Mouse (Mus musculus): ENCODE measurements at regions not wholly inside any gene's neighbourhood (a gene's known extent, or its start where the extent isn't known, plus 50 kb on each side); places are given as distances from the start of the nearest gene placed in this dataset.

GRCm38 (mm10) chr16:29147766-29148165, 61.7 kb upstream of the Hrasls start:
- DNase-seq = no peak

DNA sequence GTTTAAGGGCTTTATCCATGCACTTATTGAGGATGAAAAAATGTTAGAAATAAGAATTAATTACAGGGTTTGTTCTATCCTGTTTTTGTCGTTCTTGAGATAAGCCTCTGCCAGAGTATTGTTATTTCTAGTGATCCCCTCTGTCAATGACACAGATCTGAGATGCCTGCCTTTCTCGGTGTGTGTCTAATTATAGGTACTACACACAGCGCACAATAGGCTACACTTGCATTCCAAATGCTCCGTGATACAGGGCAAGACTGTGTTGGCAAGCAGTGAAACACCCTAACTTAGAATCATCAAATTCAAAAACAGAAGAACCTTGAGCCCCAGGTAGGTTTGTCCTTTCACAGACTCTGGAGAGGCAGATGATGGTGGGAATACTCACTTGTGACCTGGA, 90.3 kb upstream of the Hrasls start:
- DNase-seq = no peak

GRCm38 (mm10) chr16:29096791-29097190, 112.7 kb upstream of the Hrasls start:
- DNase-seq = no peak

- DNase-seq = no peak
These were observed 136.5 kb upstream of the Mb21d2 start for GRCm38 (mm10) chr16:29065961-29066360.

- no peak for DNase-seq
These were observed 135.8 kb upstream of the Mb21d2 start for GRCm38 (mm10) chr16:29065097-29065785.

DNA sequence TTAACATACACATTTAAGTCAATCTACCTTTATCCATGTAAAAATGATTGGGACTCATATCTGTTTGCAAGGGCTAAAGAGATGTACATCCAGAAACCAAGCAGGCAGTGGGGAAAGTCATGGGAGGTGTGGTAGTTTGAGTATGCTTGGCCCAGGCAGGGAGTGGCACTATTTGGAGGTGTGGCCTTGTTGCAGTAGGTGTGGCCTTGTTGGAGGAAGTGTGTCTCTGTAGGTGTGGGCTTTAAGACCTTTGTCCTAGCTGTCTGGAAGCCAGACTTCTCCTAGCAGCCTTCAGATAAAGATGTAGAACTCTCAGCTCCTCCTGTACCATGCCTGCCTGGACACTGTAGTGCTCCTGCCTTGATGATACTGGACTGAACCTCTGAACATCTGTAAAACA, 133.9 kb upstream of the Mb21d2 start:
- DNase-seq = no peak

GRCm38 (mm10) chr16:29057076-29057475, 127.6 kb upstream of the Mb21d2 start:
- DNase-seq = no peak

DNA sequence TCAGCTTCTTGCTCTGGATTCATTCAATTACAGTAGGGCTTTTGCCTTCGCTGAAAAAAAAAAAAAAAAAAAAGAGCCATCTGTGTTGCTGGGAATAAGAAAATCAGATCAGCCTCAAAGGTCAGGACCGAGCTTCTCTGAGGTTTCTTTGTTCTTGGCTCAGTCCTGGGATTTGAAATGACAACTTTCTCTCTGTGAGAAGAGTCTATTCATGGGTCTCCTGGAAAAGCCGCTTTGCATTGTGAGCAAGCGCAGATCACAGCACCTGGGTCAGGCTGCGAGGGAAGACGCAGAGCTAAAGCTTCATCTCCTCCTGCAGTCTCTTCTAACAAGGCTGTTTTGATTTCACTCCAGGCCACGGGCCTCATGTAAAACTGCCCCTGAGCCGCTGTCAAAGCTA, 125.0 kb upstream of the Mb21d2 start:
- no peak for DNase-seq

- no peak for DNase-seq
These were observed 117.0 kb upstream of the Mb21d2 start for GRCm38 (mm10) chr16:29046453-29046993.

- no peak for DNase-seq
These were observed 106.0 kb upstream of the Mb21d2 start for GRCm38 (mm10) chr16:29035523-29035922.

- DNase-seq = no peak
These were observed 104.8 kb upstream of the Mb21d2 start for GRCm38 (mm10) chr16:29034053-29034794.

GRCm38 (mm10) chr16:29033357-29033756, 103.9 kb upstream of the Mb21d2 start:
- DNase-seq = no peak

DNA sequence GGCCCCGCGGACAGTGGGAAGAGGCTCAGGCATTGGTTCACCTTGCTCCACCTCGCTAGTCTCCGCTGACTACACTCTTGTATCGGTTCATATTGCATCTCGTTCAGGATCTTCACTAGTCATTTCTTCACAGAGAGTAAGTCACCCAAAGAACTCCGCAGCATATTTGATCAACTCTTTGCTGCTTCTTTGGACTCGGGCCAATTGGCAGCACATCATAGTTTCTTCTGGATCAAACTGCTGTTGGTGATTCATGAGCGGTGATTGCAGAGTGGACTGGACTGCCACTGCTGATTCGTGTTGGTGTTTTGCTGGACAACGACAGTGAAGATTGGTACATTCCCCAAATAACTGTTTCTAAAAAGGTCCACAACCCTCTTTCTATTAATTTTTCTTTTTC, 98.4 kb upstream of the Mb21d2 start:
- no peak for DNase-seq

DNA sequence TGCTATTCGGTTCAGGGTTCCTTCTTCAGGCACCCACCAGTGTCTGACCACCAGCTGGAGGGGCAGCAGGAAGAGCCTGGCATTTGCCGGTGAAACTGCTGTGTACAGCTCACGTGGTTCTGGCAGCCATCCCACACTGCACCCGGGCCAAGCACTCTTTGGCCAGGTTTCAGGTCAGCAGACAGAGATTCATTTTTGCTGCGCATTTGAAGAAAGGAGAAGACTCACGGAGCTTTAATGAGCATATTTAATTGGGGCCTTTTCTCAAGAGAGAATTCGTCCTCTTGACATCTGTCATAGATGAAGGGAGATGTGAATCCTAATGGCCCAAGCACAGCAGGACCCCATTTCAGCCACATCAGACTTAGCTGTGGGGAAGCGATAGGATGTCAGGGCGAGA, 71.8 kb upstream of the Mb21d2 start:
- peak; percentile 34 for DNase-seq

DNA sequence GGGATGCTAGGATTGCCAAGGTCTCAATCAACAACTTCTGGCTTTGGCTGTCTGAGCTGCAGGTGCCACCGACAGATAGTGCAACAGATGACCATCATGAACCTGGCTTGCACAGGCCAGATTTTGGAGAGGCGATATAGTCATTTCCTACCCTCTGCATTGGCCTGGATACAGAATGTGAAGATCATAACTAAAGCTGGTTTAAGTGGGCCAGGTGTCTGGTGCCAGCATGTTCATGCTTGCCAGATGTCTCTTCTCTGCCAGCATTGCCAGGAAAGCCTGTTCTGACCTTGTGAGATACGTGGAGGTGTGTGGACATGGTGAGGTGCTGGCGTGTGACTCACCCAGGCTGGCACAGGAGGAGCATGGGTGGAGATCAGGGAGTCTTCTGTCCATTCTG, 70.2 kb upstream of the Mb21d2 start:
- no peak for DNase-seq

GRCm38 (mm10) chr16:28996629-28997028, 67.2 kb upstream of the Mb21d2 start:
- no peak for DNase-seq

DNA sequence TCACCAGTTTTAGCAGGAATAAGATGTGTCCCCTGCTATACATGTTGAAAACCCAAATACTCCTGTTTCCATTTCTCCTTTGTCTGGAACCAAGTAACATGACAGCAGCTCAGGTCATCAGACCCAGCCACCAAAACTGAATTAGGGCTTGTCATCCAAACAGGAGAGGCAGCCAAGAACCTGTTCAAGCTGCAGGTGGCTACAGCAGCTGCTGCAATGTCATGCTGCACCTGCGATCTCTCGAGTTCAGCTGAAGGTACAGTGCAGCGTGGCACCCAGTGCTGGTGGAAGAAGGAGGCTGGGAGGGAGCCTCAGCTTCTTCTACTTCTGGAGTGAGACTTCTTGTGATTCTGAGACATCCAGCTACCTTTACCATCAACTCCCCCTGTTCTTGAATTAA, 61.2 kb upstream of the Mb21d2 start:
- DNase-seq = no peak

GRCm38 (mm10) chr16:28984931-28985330, 55.5 kb upstream of the Mb21d2 start:
- no peak for DNase-seq

GRCm38 (mm10) chr16:28982901-28983300, 53.4 kb upstream of the Mb21d2 start:
- DNase-seq = no peak
